Mouse (Mus musculus) T-helper 2 cell (primary cell): ENCODE results near the gene Sf3b4.

Source experiments
- in situ Hi-C: fragments of 300-600 bp; cut with MboI, MseI; formaldehyde crosslinking; loops from one replicate; pipeline ENCODE4 v1.15.1; 2025; ENCODE audit warnings: high pct_unique_total_duplicates

The Sf3b4 gene

GRCm38 (mm10) chr3:96172197-96173178, at the start of gene Sf3b4:
TSS of gene Sf3b4 (plus strand) at chr3:96172332.
- in situ Hi-C loops, result loop anchor here (10.0 kb wide), 1 partner anchor 642 kb away; no protein-coding TSS in a partner anchor

- in situ Hi-C loops, result no loop called here
These were observed 47.9 kb upstream of the Sf3b4 start for GRCm38 (mm10) chr3:96124235-96124634.

DNA sequence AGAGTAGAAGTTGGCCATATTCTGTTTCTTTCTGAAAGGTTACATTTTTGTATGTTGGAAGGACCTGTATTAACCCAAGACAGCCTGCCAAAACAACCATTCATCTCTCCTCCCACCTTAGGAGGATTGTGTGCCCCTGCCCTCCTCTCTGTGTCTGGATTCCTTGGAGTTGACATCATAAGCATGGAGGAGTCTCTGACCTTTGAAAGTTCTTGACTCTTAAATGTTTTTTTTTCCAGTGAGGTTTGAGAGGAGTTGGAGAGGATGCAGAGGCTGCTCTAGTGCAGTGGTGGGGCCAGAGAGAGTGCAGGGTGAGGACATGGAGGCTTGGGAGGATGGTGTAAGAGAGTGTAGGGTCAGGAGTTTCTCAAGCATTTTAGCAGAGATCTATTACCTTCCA, 44.0 kb upstream of the Sf3b4 start:
- in situ Hi-C loops, result loop anchor here (5.0 kb wide), 1 partner anchor 41 kb away; no protein-coding TSS in a partner anchor

DNA sequence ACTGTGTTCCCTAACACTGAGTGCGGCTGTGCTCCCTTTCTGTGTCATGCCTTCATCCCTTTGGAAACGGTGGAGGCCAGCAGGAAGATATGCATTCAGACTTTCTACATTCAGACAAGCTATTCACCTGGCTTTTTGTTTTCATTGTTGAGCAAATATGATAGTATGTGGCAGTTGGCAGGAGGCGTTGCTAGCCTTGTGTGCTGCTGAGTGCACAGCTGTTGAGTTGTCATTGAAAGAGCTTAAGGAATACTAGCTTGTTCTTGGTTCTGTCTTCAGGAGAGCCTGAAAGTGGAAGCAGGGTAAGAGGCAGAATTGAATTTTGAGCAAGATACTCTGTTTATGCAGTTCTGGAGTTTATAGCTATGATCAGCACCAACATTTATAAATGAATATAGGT, 39.7 kb upstream of the Sf3b4 start:
- in situ Hi-C loops, result no loop called here

- in situ Hi-C loops, result no loop called here
These were observed 38.7 kb upstream of the Sf3b4 start for GRCm38 (mm10) chr3:96133327-96133905.

GRCm38 (mm10) chr3:96135011-96135410, 37.1 kb upstream of the Sf3b4 start:
- in situ Hi-C loops, result no loop called here

DNA sequence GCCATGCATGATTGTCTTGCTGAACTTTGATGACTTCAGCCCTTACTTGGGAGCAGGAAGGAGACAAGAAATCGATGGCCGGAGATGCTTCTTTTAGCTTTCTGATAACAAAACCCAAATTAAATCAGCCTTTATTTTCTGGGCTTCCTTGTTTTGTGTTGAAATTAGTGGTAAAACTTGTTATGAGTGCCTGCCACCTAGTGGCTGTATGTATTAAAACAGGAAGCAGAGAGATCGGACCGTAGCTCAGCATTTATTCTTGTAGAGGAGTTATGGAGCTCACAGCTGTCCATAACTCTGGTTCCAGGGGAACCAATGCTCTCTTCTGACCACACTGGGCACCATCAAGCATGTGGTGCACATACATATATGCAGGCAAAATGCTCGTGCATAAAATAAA, 24.2 kb upstream of the Sf3b4 start:
- in situ Hi-C loops, result no loop called here

- in situ Hi-C loops, result no loop called here
These were observed 20.3 kb upstream of the Sf3b4 start for GRCm38 (mm10) chr3:96151836-96152235.

- in situ Hi-C loops, result no loop called here
These were observed 19.5 kb upstream of the Sf3b4 start for GRCm38 (mm10) chr3:96152611-96153010.

GRCm38 (mm10) chr3:96155501-96155900, 16.6 kb upstream of the Sf3b4 start:
- in situ Hi-C loops, result no loop called here

- in situ Hi-C loops, result no loop called here
These were observed 12.3 kb upstream of the Sf3b4 start for GRCm38 (mm10) chr3:96159820-96160219.

DNA sequence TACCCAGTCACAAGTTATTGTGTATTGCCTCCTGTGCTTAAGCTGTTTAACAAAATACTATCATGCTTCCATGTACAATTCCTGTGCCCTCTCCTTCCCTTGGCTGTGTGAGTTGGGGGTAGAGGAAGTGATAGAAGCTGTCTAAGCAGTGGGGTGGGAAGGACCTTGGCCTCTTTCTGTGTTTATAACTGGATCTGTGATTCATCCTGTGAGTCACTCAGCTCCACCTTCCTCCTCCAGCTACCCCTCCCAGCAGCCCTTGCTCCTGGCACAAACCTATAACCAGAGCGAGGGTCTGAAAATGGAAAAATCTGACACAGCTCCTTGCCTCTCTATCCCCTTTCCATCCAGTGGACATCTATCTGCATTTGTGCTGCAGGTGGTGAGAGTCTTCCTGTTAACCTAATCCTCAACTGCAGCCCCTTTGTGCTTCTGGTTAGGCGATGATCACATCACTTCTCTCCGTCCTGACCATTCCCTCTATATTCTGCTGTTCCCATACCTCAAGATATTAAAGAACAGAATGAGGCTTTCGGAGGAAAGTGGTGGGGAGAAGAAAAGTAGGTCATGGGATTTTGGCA, 11.8 kb upstream of the Sf3b4 start:
- in situ Hi-C loops, result no loop called here

DNA sequence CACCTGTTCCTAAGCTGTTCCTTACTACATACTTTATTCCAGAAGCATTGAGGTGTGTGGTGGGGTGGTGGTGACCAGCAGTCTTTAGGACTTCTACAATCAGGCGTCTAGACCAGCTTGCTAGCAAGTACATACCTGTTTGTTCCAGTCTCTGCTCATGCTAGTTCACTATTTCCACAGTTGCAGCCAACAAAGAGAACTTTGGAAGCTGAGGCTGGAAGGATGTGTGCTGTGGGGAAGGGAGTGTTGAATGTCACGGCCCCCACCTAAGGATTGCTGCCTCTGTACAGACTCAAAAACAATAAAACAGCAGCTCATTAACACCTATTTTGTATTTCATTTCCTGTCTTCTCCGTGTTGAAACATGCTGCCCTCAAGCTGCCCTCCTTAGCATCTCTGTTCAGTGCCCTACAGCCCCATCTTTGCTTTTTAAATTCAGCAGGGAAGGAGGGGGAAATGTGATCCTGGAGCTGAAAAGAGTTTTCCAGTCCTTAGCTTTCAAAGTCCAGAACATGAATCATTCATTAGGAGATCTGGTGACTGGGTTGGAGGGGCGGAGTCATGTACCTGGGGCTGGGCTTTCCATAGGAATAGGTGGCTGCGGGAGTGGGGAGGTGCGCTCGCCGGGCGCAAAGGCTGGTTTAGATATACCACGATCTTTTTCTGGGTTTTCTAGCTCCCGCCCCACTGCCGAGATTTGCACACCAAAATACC, 11.2 kb upstream of the Sf3b4 start:
- in situ Hi-C loops, result no loop called here

GRCm38 (mm10) chr3:96161869-96162840, 10.0 kb upstream of the Sf3b4 start, which contains the start of gene Mtmr11:
TSS of gene Mtmr11 (plus strand) at chr3:96162004.
- in situ Hi-C loops, result no loop called here

DNA sequence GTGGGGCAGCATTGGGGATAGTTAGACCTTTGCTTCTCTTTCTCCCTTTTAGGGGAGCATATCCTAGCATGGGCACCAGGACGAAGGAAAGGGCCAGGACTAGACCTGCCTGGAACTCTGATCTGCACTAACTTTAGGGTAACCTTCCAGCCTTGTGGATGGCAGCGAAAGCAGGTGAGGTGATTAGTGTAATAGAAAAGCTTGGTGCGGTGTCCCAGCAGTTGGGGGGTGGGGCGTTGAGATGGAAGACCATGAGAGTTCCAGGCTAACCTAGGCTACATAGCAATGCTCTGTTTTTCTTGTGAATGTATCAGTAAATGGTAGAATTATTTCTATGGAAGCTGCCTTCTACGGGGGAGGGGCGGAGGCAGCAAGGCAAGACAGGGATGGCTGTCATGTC, 9.1 kb upstream of the Sf3b4 start:
- in situ Hi-C loops, result no loop called here

DNA sequence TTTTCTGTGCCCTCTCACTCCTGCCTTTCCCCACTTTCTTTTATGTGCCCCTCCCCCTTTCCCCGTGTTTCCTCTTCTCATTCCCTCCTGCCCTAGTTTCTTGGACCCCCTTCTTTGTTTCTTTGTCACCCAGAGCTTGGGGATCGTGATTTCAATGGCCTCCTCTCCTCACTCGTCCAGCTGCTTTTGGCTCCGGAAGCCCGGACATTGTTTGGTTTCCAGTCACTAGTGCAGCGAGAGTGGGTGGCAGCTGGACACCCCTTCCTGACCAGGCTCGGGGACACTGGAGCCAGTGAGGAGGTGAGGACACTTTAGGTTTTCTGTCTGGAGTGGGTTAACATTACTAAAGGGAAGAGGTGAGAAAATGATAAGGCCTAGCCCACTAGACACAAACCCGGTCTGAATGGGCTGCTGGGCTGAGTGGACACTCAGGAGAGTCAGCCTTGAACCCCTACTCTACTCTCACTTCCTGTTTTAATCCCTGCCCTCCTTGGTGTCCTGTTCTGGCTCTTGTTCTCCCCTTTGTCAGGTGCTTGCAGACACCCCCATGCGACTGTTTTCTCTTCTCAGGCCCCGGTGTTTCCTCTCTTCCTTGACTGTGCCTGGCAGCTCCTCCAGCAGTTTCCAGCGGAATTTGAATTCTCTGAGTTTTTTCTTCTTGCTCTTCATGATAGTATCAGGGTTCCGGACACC, 3.5 kb upstream of the Sf3b4 start:
- in situ Hi-C loops, result no loop called here

GRCm38 (mm10) chr3:96170276-96170675, 1.9 kb upstream of the Sf3b4 start:
- in situ Hi-C loops, result loop anchor here (10.0 kb wide), 1 partner anchor 645 kb away; no protein-coding TSS in a partner anchor

DNA sequence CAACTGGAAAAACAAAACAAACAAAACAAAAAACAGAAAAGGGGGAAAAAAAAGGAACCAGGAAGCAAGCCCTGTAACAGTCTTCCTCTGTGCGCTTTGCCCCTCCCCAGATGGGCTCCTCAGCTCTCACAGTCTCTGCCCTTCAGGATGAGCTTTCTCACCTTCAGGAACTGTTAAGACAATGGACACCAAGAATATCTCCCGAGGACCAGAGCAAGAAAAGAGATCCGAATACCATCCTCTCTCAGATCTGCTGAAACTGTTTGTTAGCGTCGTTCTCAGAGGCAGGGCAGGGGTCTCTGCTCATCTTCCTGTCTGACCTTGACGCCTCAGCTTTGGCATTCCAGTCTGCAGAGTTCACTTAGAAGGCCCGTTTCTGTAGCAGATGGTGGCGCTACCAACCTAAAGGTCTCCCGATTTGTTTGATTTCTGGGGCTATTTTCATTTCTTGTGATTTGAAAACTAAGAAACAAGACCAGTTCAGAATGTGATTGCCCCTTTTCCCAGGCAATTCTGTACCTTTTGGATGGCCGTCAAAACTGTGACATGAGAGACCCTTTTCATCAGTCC, 1.1 kb upstream of the Sf3b4 start:
- in situ Hi-C loops, result loop anchor here (10.0 kb wide), 1 partner anchor 644 kb away; no protein-coding TSS in a partner anchor

GRCm38 (mm10) chr3:96171583-96172196, 442 bp upstream of the Sf3b4 start:
- in situ Hi-C loops, result loop anchor here (10.0 kb wide), 1 partner anchor 643 kb away; no protein-coding TSS in a partner anchor
